Mouse (Mus musculus) liver, adult 2 months (tissue): Measurements from ENCODE around the gene Fam155a.

Experiments used
- CTCF ChIP-seq: fragments of 200-500 bp; IDR thresholded peaks from 2 replicates; pipeline ENCODE4 v1.5.1; 2011; ENCODE audit warnings: low read depth, low read length, control low read depth
- POLR2A ChIP-seq: fragments of 200-500 bp; IDR thresholded peaks from 2 replicates; pipeline ENCODE4 v1.6.1; 2011; ENCODE audit warnings: low read length, control low read depth; ENCODE audit not compliant: insufficient read depth; ENCODE audit errors: extremely low read depth

- TF ChIP-seq CTCF: no peak
- TF ChIP-seq POLR2A: no peak
These were observed 368.6 kb downstream of the Fam155a start for GRCm38 (mm10) chr8:9402393-9402792.
